In genomic region chr4:46489028-46489925, GRCm38 (mm10) we compare ENCODE assay signal across 7 mouse cellular contexts. TPM values are rescaled to one million over a fixed set of nuclear protein-coding genes. Genes with fewer than 3 reads are reported as not detected.
DNase-seq lines count a peak whose midpoint lies in the region; ATAC-seq and TF ChIP-seq lines count a peak whose summit lies in the region.

Nans (plus strand) TSS chr4:46489248.

- H3K4me1 ChIP-seq in embryonic facial prominence, embryonic 10.5 days: peaks cover 24% of the 10 kb centered on the region
- no peaks in the 10 kb centered on the region; the same call in 1 of the 2 replicates for H3K4me1 ChIP-seq in intestine, postnatal 0 days (replicated peaks; ENCODE audit: control insufficient read depth, insufficient read depth, low read length)
- H3K4me1 ChIP-seq in midbrain, embryonic 12.5 days: peaks cover 10% of the 10 kb centered on the region; the same call in 1 of the 2 replicates
- peaks cover 9% of the 10 kb centered on the region for H3K4me1 ChIP-seq in small intestine, adult 2 months (ENCODE audit: control insufficient read depth, insufficient read depth, insufficient read length, low read length)

- 0 out of 2 replicates have a peak, but pooled peaks have one; percentile 7 for TF ChIP-seq CTCF in intestine, postnatal 0 days (IDR thresholded peaks at IDR 0.05; ENCODE audit: low read depth)
- TF ChIP-seq CTCF in small intestine, adult 2 months (IDR thresholded peaks at IDR 0.05; ENCODE audit: extremely low read depth, insufficient read length, insufficient replicate concordance, low read depth, low read length): no peak

- DNase-seq in adrenal gland, postnatal 10 days: peak; percentile 99
- DNase-seq in embryonic facial prominence, embryonic 10.5 days (ENCODE audit: low spot score): peak; percentile 96
- no peak for DNase-seq in gonadal fat pad, adult 2 months (ENCODE audit: low read depth)
- peak; percentile 95 for DNase-seq in left cerebral cortex, postnatal 4 days

- ATAC-seq in intestine, postnatal 0 days: peak; percentile 95
- ATAC-seq in midbrain, embryonic 12.5 days (ENCODE audit: low FRiP score, low read depth): peak; percentile 97

- H3K27me3 ChIP-seq in embryonic facial prominence, embryonic 10.5 days (replicated peaks; ENCODE audit: low read depth, poor library complexity, severe bottlenecking): no peaks in the 10 kb centered on the region
- H3K27me3 ChIP-seq in intestine, postnatal 0 days (replicated peaks; ENCODE audit: control insufficient read depth, insufficient read depth, low read length): no peaks in the 10 kb centered on the region
- no peaks in the 10 kb centered on the region for H3K27me3 ChIP-seq in midbrain, embryonic 12.5 days
- H3K27me3 ChIP-seq in small intestine, adult 2 months (ENCODE audit: control insufficient read depth, insufficient read depth, low read length): no peaks in the 10 kb centered on the region

- peak within 1 kb of the TSS; percentile 59 for H3K9ac ChIP-seq in intestine, postnatal 0 days (ENCODE audit: low read depth, low read length)
- H3K9ac ChIP-seq in midbrain, embryonic 12.5 days (replicated peaks): peak within 1 kb of the TSS; percentile 76

- no peaks in the 10 kb centered on the region for H3K9me3 ChIP-seq in embryonic facial prominence, embryonic 10.5 days
- H3K9me3 ChIP-seq in intestine, postnatal 0 days (ENCODE audit: control insufficient read depth): no peaks in the 10 kb centered on the region
- no peaks in the 10 kb centered on the region for H3K9me3 ChIP-seq in midbrain, embryonic 12.5 days

- peak within 1 kb of the TSS; percentile 80 for H3K4me3 ChIP-seq in embryonic facial prominence, embryonic 10.5 days
- H3K4me3 ChIP-seq in intestine, postnatal 0 days (ENCODE audit: low read depth, low read length): peak within 1 kb of the TSS; percentile 68
- H3K4me3 ChIP-seq in midbrain, embryonic 12.5 days: peak within 1 kb of the TSS; percentile 79
- H3K4me3 ChIP-seq in small intestine, adult 2 months (ENCODE audit: low read depth, low read length): peak within 1 kb of the TSS; percentile 96

- peak within 1 kb of the TSS; percentile 88 for H3K27ac ChIP-seq in embryonic facial prominence, embryonic 10.5 days (replicated peaks)
- H3K27ac ChIP-seq in intestine, postnatal 0 days (ENCODE audit: low read depth, low read length): peak within 1 kb of the TSS; percentile 60
- H3K27ac ChIP-seq in midbrain, embryonic 12.5 days (replicated peaks): peak within 1 kb of the TSS; percentile 63
- peak within 1 kb of the TSS; percentile 7; the same call in 1 of the 2 replicates for H3K27ac ChIP-seq in small intestine, adult 2 months (ENCODE audit: insufficient read depth, low read depth, low read length)

- H3K4me2 ChIP-seq in intestine, postnatal 0 days (replicated peaks; ENCODE audit: low read depth): peak within 1 kb of the TSS; percentile 78
- peak within 1 kb of the TSS; percentile 71 for H3K4me2 ChIP-seq in midbrain, embryonic 12.5 days (replicated peaks)

- peak; percentile 75 for TF ChIP-seq POLR2A in small intestine, adult 2 months (IDR thresholded peaks at IDR 0.05; ENCODE audit: low read depth, low read length)

- peaks cover 27% of the 10 kb centered on the region for H3K36me3 ChIP-seq in embryonic facial prominence, embryonic 10.5 days (replicated peaks)
- peaks cover 19% of the 10 kb centered on the region; the same call in 1 of the 2 replicates for H3K36me3 ChIP-seq in intestine, postnatal 0 days (ENCODE audit: control insufficient read depth, insufficient read depth)
- peaks cover 17% of the 10 kb centered on the region for H3K36me3 ChIP-seq in midbrain, embryonic 12.5 days
- H3K36me3 ChIP-seq in small intestine, adult 2 months (ENCODE audit: control insufficient read depth, insufficient read depth, low read length): peaks cover 15% of the 10 kb centered on the region

- under 1% methylated on average over 58 of the region's 58 CpGs for WGBS in embryonic facial prominence, embryonic 10.5 days
- WGBS in intestine, postnatal 0 days: under 1% methylated on average over 57 of the region's 58 CpGs
- WGBS in midbrain, embryonic 12.5 days: 1% methylated on average over 58 of the region's 58 CpGs
- 1% methylated on average over 58 of the region's 58 CpGs for WGBS in small intestine, adult 2 months

- intact Hi-C loops in left cerebral cortex, postnatal 4 days (cut with DNase I): no loop called here

RNA-seq across cellular contexts. Expression of gene Nans, which starts in this region (rescaled TPM):
- 10 to 100 TPM; 38.3 to 41.0 TPM for total RNA-seq in adrenal gland, postnatal 10 days (2021)
- polyA plus RNA-seq in embryonic facial prominence, embryonic 10.5 days (2016; fragmentation: Nextera tagmentation; extraction: Ambion mirVana): 86.7 and 88.8 TPM in 2 replicates
- 96.9 and 129 TPM in 2 replicates for polyA plus RNA-seq in gonadal fat pad, adult 2 months (2012; rRNA removed)
- polyA plus RNA-seq in intestine, postnatal 0 days (2015; fragmentation: Nextera tagmentation; extraction: Ambion mirVana): 67.4 and 81.3 TPM in 2 replicates
- total RNA-seq in left cerebral cortex, postnatal 4 days (2021): 10 to 100 TPM; 54.8 to 63.2 TPM
- polyA plus RNA-seq in midbrain, embryonic 12.5 days (2016; fragmentation: Nextera tagmentation; extraction: Ambion mirVana): 58.3 and 72.6 TPM in 2 replicates
- polyA plus RNA-seq in small intestine, adult 2 months (2012; rRNA removed): 21.2 and 36.0 TPM in 2 replicates

Comparison
In these comparisons a context has a peak if more than half of its experiments do, and no peak if none do; other contexts are left out.
1. H3K27ac ChIP-seq: peak in every context shown above with its lines; median percentile 88 in embryonic facial prominence, embryonic 10.5 days; 63 in midbrain, embryonic 12.5 days; 60 in intestine, postnatal 0 days; 7 in small intestine, adult 2 months.